Mouse (Mus musculus): ENCODE results near the gene Eif2a.

Eif2a gene

GRCm38 (mm10) chr3:58593623-58594022, 68.0 kb downstream of the Eif2a start:
- in situ Hi-C loops (cut with MboI, MseI), result loop anchor here in 1 of 2 experiments (25.0 kb wide), 1 partner anchor 756 kb away; the partner anchor contains the start of gene Pfn2

Measured in T-helper 17 cell (primary cell).